Mouse (Mus musculus): Measurements from ENCODE around the gene Kif21b. TPM values are rescaled to one million over a fixed set of nuclear protein-coding genes. Genes with fewer than 3 reads are reported as not detected.
A peak's percentile ranks its signal among the peaks of the same experiment; 100 is the strongest.

The Kif21b gene
- total RNA-seq, 2 experiments from 2014 or later: 5.6 to 10.8 TPM

- no peak for ATAC-seq (replicated peaks; ENCODE audit: poor library complexity, severe bottlenecking)
Observed at GRCm38 (mm10) chr1:136149702-136150101, 18.5 kb downstream of the Kif21b start.

GRCm38 (mm10) chr1:136151371-136151770, 20.2 kb downstream of the Kif21b start:
- ATAC-seq (replicated peaks; ENCODE audit: poor library complexity, severe bottlenecking): no peak

GRCm38 (mm10) chr1:136156304-136156703, 25.1 kb downstream of the Kif21b start:
- ATAC-seq (replicated peaks; ENCODE audit: poor library complexity, severe bottlenecking): no peak

- ATAC-seq (replicated peaks; ENCODE audit: poor library complexity, severe bottlenecking): no peak
Observed at GRCm38 (mm10) chr1:136156951-136157350, 25.8 kb downstream of the Kif21b start.

- ATAC-seq (replicated peaks; ENCODE audit: poor library complexity, severe bottlenecking): no peak
Observed at GRCm38 (mm10) chr1:136159830-136160229, 28.6 kb downstream of the Kif21b start.

- no peak for ATAC-seq (replicated peaks; ENCODE audit: poor library complexity, severe bottlenecking)
Observed at GRCm38 (mm10) chr1:136160297-136160696, 29.1 kb downstream of the Kif21b start.

GRCm38 (mm10) chr1:136160930-136161329, 29.7 kb downstream of the Kif21b start:
- no peak for ATAC-seq (replicated peaks; ENCODE audit: poor library complexity, severe bottlenecking)

GRCm38 (mm10) chr1:136161333-136161921, 30.2 kb downstream of the Kif21b start:
- no peak for ATAC-seq (replicated peaks; ENCODE audit: poor library complexity, severe bottlenecking)

- ATAC-seq (replicated peaks; ENCODE audit: poor library complexity, severe bottlenecking): no peak
Observed at GRCm38 (mm10) chr1:136165436-136165835, 34.2 kb downstream of the Kif21b start.

GRCm38 (mm10) chr1:136167657-136168056, 36.5 kb downstream of the Kif21b start:
- no peak for ATAC-seq (replicated peaks; ENCODE audit: poor library complexity, severe bottlenecking)

GRCm38 (mm10) chr1:136170109-136170508, 38.9 kb downstream of the Kif21b start:
- ATAC-seq (replicated peaks; ENCODE audit: poor library complexity, severe bottlenecking): peak; percentile 86

- ATAC-seq (replicated peaks; ENCODE audit: poor library complexity, severe bottlenecking): no peak
Observed at GRCm38 (mm10) chr1:136172696-136173095, 41.5 kb downstream of the Kif21b start.

- peak; percentile 25; the same call in 1 of the 2 replicates for ATAC-seq (replicated peaks; ENCODE audit: poor library complexity, severe bottlenecking)
Observed at GRCm38 (mm10) chr1:136174101-136174606, 43.0 kb downstream of the Kif21b start.

- peak; percentile 70 for ATAC-seq (replicated peaks; ENCODE audit: poor library complexity, severe bottlenecking)
Observed at GRCm38 (mm10) chr1:136175183-136175582, 44.0 kb downstream of the Kif21b start.

GRCm38 (mm10) chr1:136177085-136177484, 45.9 kb downstream of the Kif21b start:
- ATAC-seq (replicated peaks; ENCODE audit: poor library complexity, severe bottlenecking): no peak

GRCm38 (mm10) chr1:136178741-136179140, 47.6 kb downstream of the Kif21b start:
- peak; percentile 42 for ATAC-seq (replicated peaks; ENCODE audit: poor library complexity, severe bottlenecking)

GRCm38 (mm10) chr1:136179511-136180001, 48.4 kb downstream of the Kif21b start:
- no peak for ATAC-seq (replicated peaks; ENCODE audit: poor library complexity, severe bottlenecking)

GRCm38 (mm10) chr1:136190033-136190432, 58.8 kb downstream of the Kif21b start:
- ATAC-seq (replicated peaks; ENCODE audit: poor library complexity, severe bottlenecking): no peak

GRCm38 (mm10) chr1:136212803-136213202, 81.6 kb downstream of the Kif21b start, which contains the start of gene Mroh3:
Gene Mroh3 (minus strand): TSS chr1:136212828.
- ATAC-seq (replicated peaks; ENCODE audit: poor library complexity, severe bottlenecking): peak; percentile 65

- ATAC-seq (replicated peaks; ENCODE audit: poor library complexity, severe bottlenecking): no peak
Observed at GRCm38 (mm10) chr1:136214304-136214703, 83.1 kb downstream of the Kif21b start.

GRCm38 (mm10) chr1:136220037-136220871, 89.1 kb downstream of the Kif21b start:
- no peak for ATAC-seq (replicated peaks; ENCODE audit: poor library complexity, severe bottlenecking)
